Comparison of ENCODE assay signal across 7 mouse cellular contexts in the genomic region with DNA sequence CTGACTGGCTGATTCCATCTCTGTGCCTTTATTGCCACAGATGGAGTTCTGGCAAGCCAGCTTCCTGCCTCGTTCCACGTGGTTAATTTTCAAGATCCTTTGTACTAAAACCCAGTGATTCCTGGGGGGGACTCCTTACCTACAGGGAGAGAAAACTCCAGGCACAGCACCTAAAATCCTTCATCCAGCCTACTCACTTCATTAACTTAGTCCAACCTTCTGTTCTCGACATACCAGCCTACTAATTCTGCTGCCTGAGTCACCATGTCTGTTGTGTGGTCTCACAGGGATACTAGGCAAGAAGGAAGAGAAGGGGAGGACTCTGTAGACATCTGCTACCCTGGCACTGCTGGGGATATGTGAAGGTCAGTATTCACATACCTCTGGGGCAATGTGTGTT.
"Had no signal": no experiment of that assay in that cellular context is flagged by ENCODE, and none has a peak within 500 bp of the region (broad histone marks: within the 10 kb centered on the region; RNA-seq: fewer than 3 reads in every experiment).

No protein-coding gene starts in this region.

- DNase-seq: kidney, adult 2 months; kidney, postnatal 14 days; liver; liver, embryonic 13.5 days; liver, postnatal 0 days; lung, postnatal 14 days; thymus, postnatal 4 days had no signal
